Mouse (Mus musculus): Measurements from ENCODE around the gene Zfp334. TPM values are rescaled to one million over a fixed set of nuclear protein-coding genes. Genes with fewer than 3 reads are reported as not detected.

Gene Zfp334
- total and polyA plus RNA-seq, 2 experiments from 2014 or later = 4.6 to 22.4 TPM

DNA sequence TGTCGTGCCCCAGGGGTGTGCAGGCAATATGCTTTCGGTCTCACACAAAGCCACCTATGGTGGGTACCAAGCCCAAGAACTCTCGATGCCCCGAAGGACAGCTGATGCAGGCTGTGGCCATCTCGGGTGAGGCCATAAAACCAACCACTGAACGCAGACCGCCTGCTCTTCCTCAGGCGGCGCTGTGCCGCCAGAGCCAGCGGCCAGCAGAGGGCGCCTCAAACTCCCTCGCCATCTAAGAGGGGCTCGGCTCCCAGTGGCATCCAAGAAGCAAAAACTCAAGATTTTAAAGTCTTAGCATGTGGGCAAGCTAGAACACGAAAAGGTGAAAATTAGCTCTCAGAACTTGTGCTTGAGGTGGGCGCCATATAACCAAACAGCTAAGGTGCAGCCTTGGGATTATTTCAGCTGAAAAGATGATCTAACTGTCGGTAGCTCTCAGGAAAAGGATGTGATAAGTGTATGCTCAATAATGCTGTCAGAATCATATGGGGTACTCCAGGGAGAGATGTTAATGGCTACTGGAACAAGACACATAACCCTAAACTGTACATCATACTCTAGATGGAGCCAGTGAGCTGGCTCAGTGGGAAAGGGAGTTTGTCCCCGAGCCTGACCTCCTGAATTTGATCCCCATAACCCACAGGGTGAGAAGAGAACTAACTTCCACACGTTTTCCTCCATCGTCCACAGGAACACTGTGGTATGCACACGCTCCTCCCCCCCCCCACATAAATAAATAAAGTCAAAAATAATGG, 23.5 kb downstream of the Zfp334 start:
- Histone ChIP-seq H3K27me3 (ENCODE audit: insufficient read depth, low read length) (no peaks in the 10 kb centered on the region), H3K36me3 (ENCODE audit: insufficient read depth) (no peaks in the 10 kb centered on the region), H3K9ac (0 out of 2 replicates have a peak overlapping the region, but pooled peaks have one; percentile 14), H3K4me3 (ENCODE audit: low read depth, low read length) (no peak overlapping the region), H3K4me1 (ENCODE audit: insufficient read depth) (no peaks in the 10 kb centered on the region), H3K4me2 (ENCODE audit: low read depth) (peak overlapping the region; percentile 18), H3K9me3 (ENCODE audit: low read length) (no peaks in the 10 kb centered on the region), H3K27ac (ENCODE audit: low read depth, low read length) (no peak overlapping the region)
- WGBS = 12% methylated on average over 21 of the region's 21 CpGs
- ATAC-seq = peak; percentile 70
- peak; percentile 98 for TF ChIP-seq CTCF (IDR thresholded peaks at IDR 0.05; ENCODE audit: low read depth)
- peak; percentile 85 for DNase-seq

DNA sequence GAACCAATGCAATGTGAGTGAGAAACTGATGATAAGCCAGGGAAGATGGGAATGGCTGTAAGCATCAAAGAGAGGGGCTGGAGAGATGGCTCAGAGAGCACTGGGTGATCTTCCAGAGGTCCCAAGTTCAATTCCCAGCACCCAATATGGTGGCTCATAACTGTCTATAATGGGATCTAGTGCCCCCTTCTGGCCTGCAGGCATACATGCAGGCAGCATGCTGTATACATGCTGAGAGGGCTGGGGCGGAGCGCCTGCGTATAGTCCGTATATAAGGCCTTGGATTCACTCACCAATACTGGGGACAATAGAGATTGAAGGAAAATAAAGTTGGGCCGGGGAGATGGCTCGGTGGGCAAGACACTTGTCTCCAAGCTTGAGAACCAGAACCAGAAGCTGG, 24.8 kb downstream of the Zfp334 start:
- Histone ChIP-seq H3K9ac (no peak overlapping the region), H3K36me3 (ENCODE audit: insufficient read depth) (no peaks in the 10 kb centered on the region), H3K9me3 (ENCODE audit: low read length) (no peaks in the 10 kb centered on the region), H3K4me1 (ENCODE audit: insufficient read depth) (no peaks in the 10 kb centered on the region), H3K4me3 (ENCODE audit: low read depth, low read length) (no peak overlapping the region), H3K27me3 (ENCODE audit: insufficient read depth, low read length) (no peaks in the 10 kb centered on the region), H3K4me2 (ENCODE audit: low read depth) (no peak overlapping the region), H3K27ac (ENCODE audit: low read depth, low read length) (no peak overlapping the region)
- ATAC-seq = no peak
- 93% methylated on average over 6 of the region's 6 CpGs for WGBS
- peak; percentile 28; the same call in 1 of the 2 replicates for TF ChIP-seq CTCF (IDR thresholded peaks at IDR 0.05; ENCODE audit: low read depth)
- no peak for DNase-seq

DNA sequence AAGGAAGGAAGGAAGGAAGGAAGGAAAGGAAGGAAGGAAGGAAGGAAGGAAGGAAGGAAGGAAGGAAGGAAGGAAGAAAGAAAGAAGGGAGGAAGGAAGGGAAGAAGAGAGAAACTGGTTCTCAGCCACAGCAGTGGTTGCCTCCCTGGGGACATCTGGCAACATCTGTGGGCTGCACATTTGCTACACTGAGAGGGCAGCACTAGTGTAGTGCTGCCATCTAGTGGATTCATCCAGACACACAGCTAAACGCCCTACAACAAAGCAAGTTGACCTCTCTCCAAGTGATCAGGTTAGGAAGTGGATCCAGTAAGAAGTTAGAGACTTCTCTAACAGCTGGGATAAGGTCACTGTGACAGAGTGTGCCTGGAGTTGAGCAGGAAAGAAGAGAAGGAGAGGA, 27.2 kb downstream of the Zfp334 start:
- no peaks in the 10 kb centered on the region for H3K4me1 ChIP-seq (ENCODE audit: insufficient read depth)
- no peak overlapping the region for H3K4me2 ChIP-seq (ENCODE audit: low read depth)
- no peaks in the 10 kb centered on the region for H3K9me3 ChIP-seq (ENCODE audit: low read length)
- H3K27me3 ChIP-seq (ENCODE audit: insufficient read depth, low read length) = no peaks in the 10 kb centered on the region
- DNase-seq (peak; percentile 81), ATAC-seq (peak; percentile 85)
- peak; percentile 91 for TF ChIP-seq CTCF (IDR thresholded peaks at IDR 0.05; ENCODE audit: low read depth)
- no peak overlapping the region for H3K27ac ChIP-seq (ENCODE audit: low read depth, low read length)
- 0% methylated on average over 1 of the region's 1 CpGs for WGBS
- no peak overlapping the region for H3K4me3 ChIP-seq (ENCODE audit: low read depth, low read length)
- no peak overlapping the region for H3K9ac ChIP-seq
- no peaks in the 10 kb centered on the region for H3K36me3 ChIP-seq (ENCODE audit: insufficient read depth)

DNA sequence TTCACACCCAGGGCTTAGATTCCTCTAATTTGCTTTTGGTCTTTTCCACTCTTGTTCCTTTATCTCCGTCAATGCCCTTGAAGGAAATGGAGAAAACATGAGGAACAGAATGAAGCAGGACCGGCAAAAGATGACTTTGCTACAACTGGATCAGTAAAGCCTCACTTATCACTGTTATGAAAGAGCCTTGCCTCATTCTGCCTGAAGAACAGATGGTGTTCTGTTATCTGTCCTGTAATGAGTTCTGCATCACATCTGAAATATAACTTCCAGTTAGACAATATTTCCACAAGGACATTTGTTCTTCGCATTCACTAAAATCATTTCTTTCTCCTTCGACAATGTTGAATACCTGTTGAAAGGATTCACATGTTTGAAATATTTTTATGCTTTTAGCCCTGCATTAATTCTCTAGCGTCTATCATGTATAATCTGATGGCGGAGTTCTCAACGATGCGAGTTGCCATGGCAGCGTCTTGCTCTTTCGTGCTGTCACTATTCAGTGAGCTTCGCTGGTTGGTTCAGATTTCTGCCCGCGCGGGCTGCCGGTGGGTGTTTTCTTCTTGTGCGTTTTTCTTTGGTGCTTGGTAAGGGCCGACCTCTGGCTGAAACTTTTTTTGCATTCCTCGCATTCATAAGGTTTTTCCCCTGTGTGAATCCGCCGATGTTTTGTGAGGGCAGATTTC, 36.1 kb downstream of the Zfp334 start:
- 88% methylated on average over 20 of the region's 20 CpGs for WGBS
- no peaks in the 10 kb centered on the region; the same call in 1 of the 2 replicates for H3K36me3 ChIP-seq (ENCODE audit: insufficient read depth)
- H3K27ac ChIP-seq (ENCODE audit: low read depth, low read length) = no peak overlapping the region
- H3K4me1 ChIP-seq (ENCODE audit: insufficient read depth) = no peaks in the 10 kb centered on the region
- no peak overlapping the region for H3K9ac ChIP-seq
- H3K9me3 ChIP-seq (ENCODE audit: low read length) = peaks cover 10% of the 10 kb centered on the region; the same call in 1 of the 2 replicates
- no peaks in the 10 kb centered on the region for H3K27me3 ChIP-seq (ENCODE audit: insufficient read depth, low read length)
- no peak overlapping the region for H3K4me3 ChIP-seq (ENCODE audit: low read depth, low read length)
- H3K4me2 ChIP-seq (ENCODE audit: low read depth) = no peak overlapping the region
- DNase-seq = no peak
- no peak for TF ChIP-seq CTCF (IDR thresholded peaks at IDR 0.05; ENCODE audit: low read depth)
- ATAC-seq = no peak

DNA sequence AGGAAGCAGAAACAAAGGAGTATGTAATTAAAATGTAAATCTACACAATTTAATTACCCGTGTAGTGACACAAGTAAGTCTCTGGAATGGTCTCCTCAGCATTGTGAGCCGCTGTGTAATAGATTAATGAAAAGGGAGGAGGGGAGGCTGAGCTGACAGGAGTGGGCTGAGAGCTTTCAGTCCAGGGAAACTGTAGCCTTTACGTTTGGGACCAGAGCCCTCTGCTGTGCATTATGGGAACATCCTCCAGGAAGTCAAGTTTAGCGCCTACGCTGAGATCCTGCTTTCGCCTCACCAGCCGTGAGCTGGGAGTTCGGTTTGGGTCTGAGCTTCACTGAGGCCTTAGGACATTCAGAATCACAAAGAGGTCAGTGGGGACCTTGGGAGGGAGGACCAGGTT, 38.6 kb downstream of the Zfp334 start:
- Histone ChIP-seq H3K9me3 (ENCODE audit: low read length) (peaks cover 10% of the 10 kb centered on the region; the same call in 1 of the 2 replicates), H3K27me3 (ENCODE audit: insufficient read depth, low read length) (no peaks in the 10 kb centered on the region), H3K4me3 (ENCODE audit: low read depth, low read length) (no peak overlapping the region), H3K27ac (ENCODE audit: low read depth, low read length) (no peak overlapping the region), H3K4me2 (ENCODE audit: low read depth) (no peak overlapping the region), H3K4me1 (ENCODE audit: insufficient read depth) (no peaks in the 10 kb centered on the region), H3K36me3 (ENCODE audit: insufficient read depth) (no peaks in the 10 kb centered on the region; the same call in 1 of the 2 replicates), H3K9ac (no peak overlapping the region)
- DNase-seq (peak; percentile 79), ATAC-seq (peak; percentile 77)
- peak; percentile 77 for TF ChIP-seq CTCF (IDR thresholded peaks at IDR 0.05; ENCODE audit: low read depth)
- WGBS = 16% methylated on average over 8 of the region's 8 CpGs

DNA sequence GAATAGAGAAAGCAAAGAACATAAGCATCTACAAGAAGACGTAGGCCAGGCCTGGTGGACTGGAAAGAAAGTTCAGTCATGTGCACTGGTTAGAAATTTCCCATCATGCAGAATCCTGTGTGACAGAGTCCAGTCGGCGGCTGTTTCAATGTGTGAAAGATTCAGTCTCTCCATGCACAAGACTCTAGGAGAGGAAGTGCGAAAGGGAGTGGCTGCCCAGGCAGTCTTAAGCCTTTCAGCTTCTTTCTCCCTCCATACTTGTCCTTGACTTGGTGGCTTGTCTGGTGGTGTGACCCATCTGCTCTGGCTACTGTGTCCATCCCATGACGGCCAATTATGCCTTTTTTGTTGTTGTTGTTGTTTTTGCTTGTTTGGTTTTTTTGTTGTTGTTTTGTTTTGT, 41.9 kb downstream of the Zfp334 start:
- Histone ChIP-seq H3K4me3 (ENCODE audit: low read depth, low read length) (no peak overlapping the region), H3K36me3 (ENCODE audit: insufficient read depth) (no peaks in the 10 kb centered on the region), H3K27me3 (ENCODE audit: insufficient read depth, low read length) (no peaks in the 10 kb centered on the region), H3K27ac (ENCODE audit: low read depth, low read length) (no peak overlapping the region), H3K9ac (no peak overlapping the region), H3K4me2 (ENCODE audit: low read depth) (no peak overlapping the region), H3K9me3 (ENCODE audit: low read length) (no peaks in the 10 kb centered on the region), H3K4me1 (ENCODE audit: insufficient read depth) (no peaks in the 10 kb centered on the region)
- DNase-seq (no peak), ATAC-seq (no peak)
- TF ChIP-seq CTCF (IDR thresholded peaks at IDR 0.05; ENCODE audit: low read depth) = no peak
- WGBS = 88% methylated on average over 5 of the region's 5 CpGs

DNA sequence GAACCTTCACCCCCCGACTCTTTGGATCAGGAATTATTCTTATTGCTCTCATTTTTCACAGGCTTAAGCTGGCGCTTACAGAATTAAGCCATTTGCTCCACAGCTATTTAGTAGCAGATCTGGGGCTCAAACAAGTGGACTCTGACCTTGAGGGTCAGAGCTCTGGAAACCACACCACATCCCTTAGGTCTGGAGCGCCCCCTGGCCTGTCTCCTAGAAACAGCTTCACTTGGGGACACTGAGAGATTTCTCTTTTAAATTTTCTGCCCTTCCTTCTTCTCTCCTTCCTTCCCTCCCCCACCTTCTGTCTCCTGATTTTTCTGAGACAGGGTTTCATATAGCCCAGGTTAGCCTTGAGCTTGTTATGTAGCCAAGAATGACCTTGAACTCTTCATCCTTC, 50.9 kb downstream of the Zfp334 start:
- H3K36me3 ChIP-seq (ENCODE audit: insufficient read depth) = no peaks in the 10 kb centered on the region
- no peak overlapping the region for H3K27ac ChIP-seq (ENCODE audit: low read depth, low read length)
- H3K9me3 ChIP-seq (ENCODE audit: low read length) = no peaks in the 10 kb centered on the region
- H3K4me1 ChIP-seq (ENCODE audit: insufficient read depth) = no peaks in the 10 kb centered on the region
- peak; percentile 56 for TF ChIP-seq CTCF (IDR thresholded peaks at IDR 0.05; ENCODE audit: low read depth)
- no peak for DNase-seq
- H3K9ac ChIP-seq = no peak overlapping the region
- no peak overlapping the region for H3K4me3 ChIP-seq (ENCODE audit: low read depth, low read length)
- no peaks in the 10 kb centered on the region for H3K27me3 ChIP-seq (ENCODE audit: insufficient read depth, low read length)
- no peak overlapping the region for H3K4me2 ChIP-seq (ENCODE audit: low read depth)
- 30% methylated on average over 3 of the region's 3 CpGs for WGBS
- no peak for ATAC-seq

Measured in forebrain, postnatal 0 days (tissue).